Mouse (Mus musculus): ENCODE data around the gene Ublcp1.

The Ublcp1 gene

GRCm38 (mm10) chr11:44470432-44471336, at the start of gene Ublcp1:
Gene Ublcp1 (minus strand): TSS chr11:44470498.
- DNase-seq (ENCODE audit: low spot score): peak; percentile 93

GRCm38 (mm10) chr11:44519096-44519949, 49.0 kb upstream of the Ublcp1 start:
- DNase-seq (ENCODE audit: low spot score): peak; percentile 61

- no peak for DNase-seq (ENCODE audit: low spot score)
Measured at GRCm38 (mm10) chr11:44518281-44519095, 48.2 kb upstream of the Ublcp1 start, which contains the start of gene Rnf145. Gene Rnf145 (plus strand): TSS chr11:44518964.

GRCm38 (mm10) chr11:44517561-44518280, 47.4 kb upstream of the Ublcp1 start:
- DNase-seq (ENCODE audit: low spot score): no peak

GRCm38 (mm10) chr11:44516362-44516761, 46.1 kb upstream of the Ublcp1 start:
- no peak for DNase-seq (ENCODE audit: low spot score)

- no peak for DNase-seq (ENCODE audit: low spot score)
Measured at GRCm38 (mm10) chr11:44514666-44515065, 44.4 kb upstream of the Ublcp1 start.

GRCm38 (mm10) chr11:44513026-44513422, 42.7 kb upstream of the Ublcp1 start:
- no peak for DNase-seq (ENCODE audit: low spot score)

GRCm38 (mm10) chr11:44512044-44513025, 42.0 kb upstream of the Ublcp1 start:
- DNase-seq (ENCODE audit: low spot score): no peak

GRCm38 (mm10) chr11:44510371-44510770, 40.1 kb upstream of the Ublcp1 start:
- no peak for DNase-seq (ENCODE audit: low spot score)

- DNase-seq (ENCODE audit: low spot score): no peak
Measured at GRCm38 (mm10) chr11:44509906-44510305, 39.6 kb upstream of the Ublcp1 start.

GRCm38 (mm10) chr11:44508876-44509275, 38.6 kb upstream of the Ublcp1 start:
- no peak for DNase-seq (ENCODE audit: low spot score)

GRCm38 (mm10) chr11:44504761-44505160, 34.5 kb upstream of the Ublcp1 start:
- no peak for DNase-seq (ENCODE audit: low spot score)

GRCm38 (mm10) chr11:44504146-44504545, 33.8 kb upstream of the Ublcp1 start:
- DNase-seq (ENCODE audit: low spot score): no peak

- DNase-seq (ENCODE audit: low spot score): no peak
Measured at GRCm38 (mm10) chr11:44502931-44503330, 32.6 kb upstream of the Ublcp1 start.

- DNase-seq (ENCODE audit: low spot score): no peak
Measured at GRCm38 (mm10) chr11:44501477-44501876, 31.2 kb upstream of the Ublcp1 start.

- DNase-seq (ENCODE audit: low spot score): no peak
Measured at GRCm38 (mm10) chr11:44500966-44501365, 30.7 kb upstream of the Ublcp1 start.

GRCm38 (mm10) chr11:44498412-44499272, 28.3 kb upstream of the Ublcp1 start:
- no peak for DNase-seq (ENCODE audit: low spot score)

GRCm38 (mm10) chr11:44496217-44496616, 25.9 kb upstream of the Ublcp1 start:
- DNase-seq (ENCODE audit: low spot score): peak; percentile 5
